16 mouse cellular contexts compared by ENCODE assay signal in genomic region chr15:36920886-36921285, GRCm38 (mm10).
"Had no signal": no experiment of that assay in that cellular context is flagged by ENCODE, and none has a peak within 500 bp of the region (broad histone marks: within the 10 kb centered on the region; RNA-seq: fewer than 3 reads in every experiment).

No protein-coding gene starts in this region.

- DNase-seq: kidney, postnatal 25 days; layer of hippocampus, adult 9-11 months; left cerebral cortex, postnatal 4 days; liver; lung, adult 18-20 months; lung, postnatal 10 days; lung, postnatal 36 days; retina, postnatal 1 day; right cerebral cortex, postnatal 25 days; spleen, adult 18-20 months; thymus, adult 18-20 months; thymus, postnatal 14 days; thymus, postnatal 4 days had no signal

- ATAC-seq: liver, embryonic 12.5 days; midbrain, embryonic 13.5 days; midbrain, embryonic 16.5 days had no signal
